Mouse (Mus musculus) cerebellum, postnatal 36 days (tissue): ENCODE data around the gene Srp9.
"Not testable (repeated sequence)": the region's sequence is repeated elsewhere in the genome, so short reads cannot be mapped to it uniquely, and the experiment has no call there.

Experiments used
- DNase-seq, 2 experiments: peaks; one replicate each; pipeline ENCODE4 v3.0.0; 2021 to 2022; ENCODE audit warnings: mixed read lengths in 2 of 2

Gene Srp9

DNA sequence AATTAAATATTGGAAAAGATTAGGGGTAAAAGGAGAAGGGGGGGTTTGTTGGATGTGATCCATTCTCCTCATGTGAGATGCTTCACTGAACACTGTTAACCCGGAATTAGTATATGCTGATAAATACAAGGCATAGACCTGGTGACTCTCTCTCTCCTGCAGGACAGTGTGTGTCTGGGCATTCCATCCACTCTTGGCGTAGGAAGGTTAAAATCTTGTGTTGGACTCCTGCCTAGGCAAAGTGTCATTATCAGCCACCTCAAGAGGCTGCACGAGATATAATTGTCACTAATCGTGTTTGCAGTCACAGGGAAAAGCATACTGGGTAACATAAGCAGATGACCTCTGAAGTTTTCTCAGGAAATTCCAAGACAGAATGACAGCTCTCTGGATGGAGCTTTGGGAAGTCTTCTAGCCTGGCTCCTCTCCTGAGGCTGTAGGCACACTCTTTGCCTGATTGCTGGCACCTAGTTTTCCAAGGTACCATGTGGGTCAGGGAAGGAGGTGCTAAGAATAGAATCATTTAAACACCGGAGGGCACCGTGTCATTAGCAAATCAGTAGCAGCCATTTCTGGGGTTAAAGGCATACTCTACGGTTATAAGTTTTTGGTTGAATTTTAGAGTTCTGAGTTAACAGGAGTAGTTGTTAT is 24.5 kb downstream of the Srp9 start:
- DNase-seq = no peak

DNA sequence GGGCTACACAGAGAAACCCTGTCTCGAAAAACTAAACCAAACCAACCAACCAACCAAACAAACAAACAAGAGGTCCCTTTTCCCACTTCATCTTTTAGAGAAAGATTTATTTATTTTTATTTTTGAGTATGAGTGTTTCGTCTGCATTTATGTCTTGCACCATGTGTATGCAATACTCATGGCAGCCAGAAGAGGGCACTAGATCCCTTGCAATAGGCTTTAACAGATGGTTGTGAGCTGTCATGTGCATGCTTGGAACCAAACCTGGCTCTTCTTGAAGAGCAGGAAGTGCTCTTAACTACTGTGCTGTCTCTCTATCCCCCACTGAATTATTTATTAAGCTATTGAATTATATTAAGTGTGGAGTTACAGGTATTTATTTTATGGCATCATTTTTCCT is 25.4 kb downstream of the Srp9 start:
- DNase-seq = no peak

DNA sequence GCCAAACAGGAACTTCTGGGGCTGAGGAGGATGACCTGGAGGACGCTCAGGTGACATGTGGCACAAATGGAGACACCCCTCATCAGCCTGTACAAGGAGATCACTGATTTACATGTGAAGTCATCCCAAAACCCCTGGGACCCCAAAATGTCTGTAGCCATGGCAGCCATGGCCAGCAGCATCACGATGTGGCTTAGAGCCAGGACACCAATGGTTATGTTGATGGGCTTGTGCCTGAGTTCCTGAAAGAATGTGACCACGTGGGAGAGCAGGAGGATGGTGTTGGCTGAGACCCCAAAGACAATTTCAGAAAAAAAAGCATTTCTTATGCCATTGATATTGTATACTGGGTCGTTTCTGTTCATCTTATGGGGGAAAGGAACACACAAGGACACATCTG is 33.2 kb downstream of the Srp9 start:
- DNase-seq = no peak

DNA sequence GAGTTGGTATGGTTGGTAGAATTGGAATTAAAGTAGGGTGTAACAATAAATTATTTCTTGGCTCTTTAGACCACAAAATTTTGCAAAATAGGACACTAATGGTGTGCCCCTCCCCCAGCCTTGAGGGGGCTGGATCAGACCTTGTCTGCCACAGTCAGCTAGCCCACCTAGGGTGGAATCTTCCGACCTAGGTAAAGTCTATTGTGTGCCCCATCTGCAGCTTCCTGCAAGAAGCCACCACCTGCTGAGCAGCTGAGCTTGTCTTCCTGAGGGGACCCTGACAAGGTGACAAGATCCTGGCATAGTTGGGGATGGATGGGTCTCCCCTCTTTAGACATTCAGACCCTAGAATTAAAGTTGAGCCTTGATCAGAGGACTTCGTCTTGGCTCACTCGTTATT is 35.0 kb downstream of the Srp9 start:
- no peak for DNase-seq

DNA sequence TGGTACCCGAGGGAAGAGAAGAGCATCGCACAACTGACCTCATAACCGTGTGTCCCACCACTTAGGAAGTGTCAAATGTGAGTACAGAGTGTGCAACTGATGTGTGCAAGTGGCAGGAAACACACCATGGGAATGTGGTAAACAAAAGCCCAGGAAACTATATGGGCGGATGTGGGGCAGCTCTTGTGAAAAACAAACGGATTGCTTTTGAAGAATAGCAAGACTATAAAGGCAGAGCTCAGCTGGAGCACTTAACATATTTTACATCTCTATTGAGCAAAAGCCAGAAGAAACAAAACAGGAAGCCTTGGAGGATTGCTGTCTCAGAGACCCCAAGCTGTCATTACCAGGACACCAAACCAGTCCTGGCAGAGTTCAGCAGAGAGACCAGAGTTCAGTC is 38.4 kb downstream of the Srp9 start:
- no peak for DNase-seq

DNA sequence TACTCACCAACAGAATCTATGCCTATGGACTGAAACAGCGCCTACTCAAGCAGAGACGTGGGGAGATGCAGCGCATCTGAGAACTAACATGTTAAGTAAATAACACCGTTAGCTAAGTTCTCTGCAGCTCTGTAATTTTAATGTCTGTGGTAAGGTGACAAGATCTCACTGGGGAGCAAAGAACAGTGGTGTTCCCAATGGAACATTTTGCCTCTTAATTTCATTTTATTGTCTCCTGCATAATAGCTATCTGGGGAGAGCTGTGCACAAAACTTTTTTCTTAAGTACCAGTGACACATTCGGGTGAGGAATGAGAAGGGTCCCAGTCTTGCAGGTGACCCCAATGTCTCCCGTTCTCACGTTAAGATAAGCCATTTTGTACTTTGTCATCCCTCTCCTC is 39.8 kb downstream of the Srp9 start, which contains the start of gene Vmn1r1:
Gene Vmn1r1 (minus strand): TSS at position 101 of the 400 bp plus-strand sequence.
- no peak for DNase-seq

DNA sequence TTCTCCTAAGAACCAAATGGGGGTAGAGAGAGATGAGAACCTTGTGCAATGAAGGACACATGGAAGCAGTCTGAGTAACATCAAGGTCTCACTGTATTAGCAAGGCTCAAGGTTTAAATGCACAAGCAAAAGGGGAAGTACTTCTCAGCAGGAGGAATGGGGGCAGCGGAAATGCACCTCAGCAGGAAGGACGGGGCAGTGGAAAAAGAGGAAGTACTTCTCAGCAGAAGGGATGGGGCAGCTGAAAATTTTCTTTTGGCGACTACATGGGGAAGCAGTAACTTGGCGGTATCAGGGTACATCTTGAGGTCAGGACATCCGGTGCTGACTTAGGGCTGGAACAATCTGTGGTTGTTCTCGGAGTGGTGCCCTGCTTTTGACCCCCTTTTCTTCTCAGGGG is 45.7 kb downstream of the Srp9 start:
- DNase-seq = not testable (repeated sequence)

DNA sequence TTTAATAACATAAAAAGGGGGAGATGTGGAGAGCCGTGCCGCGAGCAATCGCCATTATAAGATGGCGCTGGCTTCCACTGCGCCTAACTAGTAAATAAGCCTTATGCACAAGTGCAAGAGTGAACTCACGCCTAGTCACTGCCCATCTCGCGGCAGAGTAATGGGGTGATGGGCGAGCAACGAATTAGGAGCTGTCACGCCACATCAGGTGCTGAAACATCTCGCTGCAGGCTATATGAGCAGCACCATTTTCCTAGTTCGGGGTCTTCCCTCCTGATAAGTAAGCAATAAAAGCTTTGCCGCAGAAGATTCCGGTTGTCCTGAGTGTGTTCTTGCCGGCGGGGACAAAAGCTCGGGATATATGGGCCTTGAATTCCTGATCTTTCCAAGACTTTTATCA is 52.4 kb downstream of the Srp9 start:
- DNase-seq = not testable (repeated sequence)

DNA sequence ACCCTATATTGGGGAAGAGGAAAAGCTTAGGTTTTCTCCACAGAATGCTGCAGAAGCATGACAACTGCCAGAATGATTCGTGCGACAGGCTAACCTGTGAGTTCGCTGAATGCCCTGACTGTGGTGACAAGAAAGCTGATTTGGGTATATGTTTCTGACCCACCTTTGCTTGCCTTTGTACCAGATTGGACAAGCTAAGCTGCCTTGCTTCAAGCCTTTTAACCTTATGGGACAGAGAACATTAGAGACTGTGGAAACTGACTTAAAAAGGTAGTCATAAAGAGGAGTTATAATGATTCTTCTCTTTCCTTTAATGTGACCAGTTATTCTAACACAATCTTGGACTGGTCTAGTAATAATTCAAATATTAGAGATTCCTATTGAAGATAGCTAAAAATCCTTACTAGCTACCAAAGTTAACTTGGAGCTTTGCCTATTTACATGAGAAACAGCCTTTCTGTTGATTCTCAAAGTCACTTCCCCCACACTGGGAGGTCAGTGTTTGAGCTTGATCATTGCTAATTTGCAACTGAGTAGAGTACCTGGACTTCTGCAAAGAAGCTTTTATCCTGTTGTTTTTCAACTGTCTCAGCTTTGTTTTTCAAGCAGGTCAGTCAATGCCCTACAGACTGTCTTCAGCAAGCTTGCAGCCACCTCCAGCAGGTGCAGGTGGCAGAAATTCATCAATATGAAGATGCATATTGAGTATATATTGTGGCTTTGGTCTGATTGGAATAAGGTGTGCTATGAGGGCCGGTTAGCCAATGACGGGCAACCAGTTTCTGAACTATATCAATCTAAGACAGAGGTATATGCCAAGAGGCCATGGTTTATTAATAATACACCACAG is 57.1 kb downstream of the Srp9 start:
- no peak for DNase-seq
